Mouse (Mus musculus) embryonic facial prominence, embryonic 13.5 days (tissue): ENCODE results near the gene Nrxn2. TPM values are rescaled to one million over a fixed set of nuclear protein-coding genes. Genes with fewer than 3 reads are reported as not detected.
A peak's percentile ranks its signal among the peaks of the same experiment; 100 is the strongest.

ENCODE experiments used
- ATAC-seq: fragments of 200-750 bp; cut with Nextera tagmentation; 2 replicates; pipeline ENCODE4 v1.8.0; 2017; ENCODE audit warnings: low read depth; ENCODE audit not compliant: insufficient number of reproducible peaks, insufficient read depth, low FRiP score, low TSS enrichment
- H3K27ac ChIP-seq: fragments of 300-500 bp; sonication (generic); 2 replicates; pipeline ENCODE4 v1.5.1; 2015; ENCODE audit warnings: moderate library complexity, mild to moderate bottlenecking, inconsistent platforms
- H3K27me3 ChIP-seq: fragments of 300-500 bp; sonication (generic); 2 replicates; pipeline ENCODE4 v1.6.1; 2015; ENCODE audit warnings: mild to moderate bottlenecking, inconsistent platforms
- H3K36me3 ChIP-seq: fragments of 300-500 bp; sonication (generic); 2 replicates; pipeline ENCODE4 v1.6.1; 2015; ENCODE audit warnings: mild to moderate bottlenecking, inconsistent platforms
- H3K4me1 ChIP-seq: fragments of 300-500 bp; sonication (generic); 2 replicates; pipeline ENCODE4 v1.6.1; 2015; ENCODE audit warnings: inconsistent platforms
- H3K4me2 ChIP-seq: fragments of 300-500 bp; sonication (generic); 2 replicates; pipeline ENCODE4 v1.6.1; 2015; ENCODE audit warnings: moderate library complexity, mild to moderate bottlenecking, inconsistent platforms
- H3K4me3 ChIP-seq: fragments of 300-500 bp; sonication (generic); 2 replicates; pipeline ENCODE4 v1.5.1; 2015; ENCODE audit warnings: mild to moderate bottlenecking, inconsistent platforms
- H3K9ac ChIP-seq: fragments of 300-500 bp; sonication (generic); 2 replicates; pipeline ENCODE4 v1.6.1; 2015; ENCODE audit warnings: mild to moderate bottlenecking, inconsistent platforms
- H3K9me3 ChIP-seq: fragments of 300-500 bp; sonication (generic); 2 replicates; pipeline ENCODE4 v1.6.1; 2016; ENCODE audit warnings: inconsistent platforms
- WGBS: fragments of 180-500 bp; shearing (Covaris S2); methylation state at CpG from one replicate; pipeline ENCODE4 v1.1.7; 2015; ENCODE audit warnings: mixed read lengths; 5-methylcytosine and 5-hydroxymethylcytosine counted together
- polyA plus RNA-seq: library from polyadenylated mRNA; unstranded; fragments of >200 nt; fragmentation: Nextera tagmentation; extraction: Ambion mirVana; gene quantifications from 2 replicates; pipeline ENCODE4 v1.2.1, GENCODE M21; 2015

The Nrxn2 gene
- polyA plus RNA-seq, 1 experiment from 2014 or later: 2.0 TPM

- ATAC-seq: no peak
- no peak overlapping the region for H3K4me3 ChIP-seq
- no peaks in the 10 kb centered on the region for H3K36me3 ChIP-seq
- H3K27me3 ChIP-seq: peaks cover 98% of the 10 kb centered on the region
- H3K9me3 ChIP-seq: no peaks in the 10 kb centered on the region
- no peak overlapping the region for H3K9ac ChIP-seq
- WGBS: 53% methylated on average over 6 of the region's 6 CpGs
- no peak overlapping the region for H3K27ac ChIP-seq
- H3K4me1 ChIP-seq: peaks cover 35% of the 10 kb centered on the region
- H3K4me2 ChIP-seq: peak overlapping the region; percentile 3; the same call in 1 of the 2 replicates
Observed at GRCm38 (mm10) chr19:6499860-6500635, 81.5 kb downstream of the Nrxn2 start.

GRCm38 (mm10) chr19:6500636-6501025 is 82.1 kb downstream of the Nrxn2 start:
- no peak overlapping the region for H3K9ac ChIP-seq
- H3K9me3 ChIP-seq: no peaks in the 10 kb centered on the region
- WGBS: 35% methylated on average over 2 of the region's 2 CpGs
- no peaks in the 10 kb centered on the region for H3K36me3 ChIP-seq
- H3K4me1 ChIP-seq: peaks cover 35% of the 10 kb centered on the region
- no peak for ATAC-seq
- H3K4me3 ChIP-seq: no peak overlapping the region
- H3K4me2 ChIP-seq: no peak overlapping the region
- no peak overlapping the region for H3K27ac ChIP-seq
- peaks cover 98% of the 10 kb centered on the region for H3K27me3 ChIP-seq

- no peaks in the 10 kb centered on the region for H3K36me3 ChIP-seq
- ATAC-seq: 0 out of 2 replicates have a peak, but pooled peaks have one; percentile 18
- H3K27me3 ChIP-seq: peaks cover 99% of the 10 kb centered on the region
- peaks cover 35% of the 10 kb centered on the region for H3K4me1 ChIP-seq
- peak overlapping the region; percentile 37 for H3K4me3 ChIP-seq
- no peak overlapping the region for H3K9ac ChIP-seq
- under 1% methylated on average over 25 of the region's 25 CpGs for WGBS
- H3K9me3 ChIP-seq: no peaks in the 10 kb centered on the region
- peak overlapping the region; percentile 73 for H3K4me2 ChIP-seq
- no peak overlapping the region for H3K27ac ChIP-seq
Observed at GRCm38 (mm10) chr19:6502035-6502541, 83.6 kb downstream of the Nrxn2 start.

GRCm38 (mm10) chr19:6502543-6503319 is 84.2 kb downstream of the Nrxn2 start:
- H3K4me2 ChIP-seq: peak overlapping the region; percentile 73
- H3K9me3 ChIP-seq: no peaks in the 10 kb centered on the region
- peak overlapping the region; percentile 37 for H3K4me3 ChIP-seq
- 4% methylated on average over 20 of the region's 20 CpGs for WGBS
- H3K4me1 ChIP-seq: peaks cover 33% of the 10 kb centered on the region
- no peaks in the 10 kb centered on the region for H3K36me3 ChIP-seq
- no peak overlapping the region for H3K27ac ChIP-seq
- H3K9ac ChIP-seq: no peak overlapping the region
- peaks cover 99% of the 10 kb centered on the region for H3K27me3 ChIP-seq
- no peak for ATAC-seq

- H3K9ac ChIP-seq: no peak overlapping the region
- no peak overlapping the region for H3K4me2 ChIP-seq
- no peaks in the 10 kb centered on the region for H3K9me3 ChIP-seq
- no peak for ATAC-seq
- 44% methylated on average over 12 of the region's 16 CpGs for WGBS
- no peak overlapping the region for H3K4me3 ChIP-seq
- H3K36me3 ChIP-seq: no peaks in the 10 kb centered on the region
- peaks cover 91% of the 10 kb centered on the region for H3K27me3 ChIP-seq
- H3K4me1 ChIP-seq: peaks cover 23% of the 10 kb centered on the region
- no peak overlapping the region for H3K27ac ChIP-seq
Observed at GRCm38 (mm10) chr19:6503926-6504655, 85.6 kb downstream of the Nrxn2 start.

- H3K9me3 ChIP-seq: no peaks in the 10 kb centered on the region
- H3K4me1 ChIP-seq: peaks cover 23% of the 10 kb centered on the region
- no peak overlapping the region for H3K9ac ChIP-seq
- H3K27me3 ChIP-seq: peaks cover 86% of the 10 kb centered on the region
- WGBS: 91% methylated on average over 12 of the region's 12 CpGs
- no peak overlapping the region for H3K4me3 ChIP-seq
- H3K4me2 ChIP-seq: no peak overlapping the region
- no peak overlapping the region for H3K27ac ChIP-seq
- no peak for ATAC-seq
- H3K36me3 ChIP-seq: no peaks in the 10 kb centered on the region
Observed at GRCm38 (mm10) chr19:6504656-6505045, 86.1 kb downstream of the Nrxn2 start.

- Histone ChIP-seq H3K4me3 (no peak overlapping the region), H3K9me3 (no peaks in the 10 kb centered on the region), H3K9ac (no peak overlapping the region), H3K27me3 (peaks cover 80% of the 10 kb centered on the region), H3K27ac (no peak overlapping the region), H3K4me1 (peaks cover 13% of the 10 kb centered on the region), H3K36me3 (no peaks in the 10 kb centered on the region), H3K4me2 (no peak overlapping the region)
- no peak for ATAC-seq
- 48% methylated on average over 10 of the region's 10 CpGs for WGBS
Observed at GRCm38 (mm10) chr19:6507393-6507792, 88.9 kb downstream of the Nrxn2 start.

GRCm38 (mm10) chr19:6509881-6510280 is 91.3 kb downstream of the Nrxn2 start:
- H3K4me2 ChIP-seq: no peak overlapping the region
- no peak for ATAC-seq
- 0 out of 2 replicates have a peak, but pooled peaks cover 7% of the 10 kb centered on the region for H3K4me1 ChIP-seq
- H3K9me3 ChIP-seq: no peaks in the 10 kb centered on the region
- WGBS: 67% methylated on average over 10 of the region's 10 CpGs
- no peaks in the 10 kb centered on the region for H3K36me3 ChIP-seq
- no peak overlapping the region for H3K27ac ChIP-seq
- H3K9ac ChIP-seq: no peak overlapping the region
- no peak overlapping the region for H3K4me3 ChIP-seq
- peaks cover 81% of the 10 kb centered on the region for H3K27me3 ChIP-seq

- H3K9ac ChIP-seq: no peak overlapping the region
- ATAC-seq: no peak
- peaks cover 74% of the 10 kb centered on the region for H3K27me3 ChIP-seq
- no peaks in the 10 kb centered on the region for H3K9me3 ChIP-seq
- no peak overlapping the region for H3K4me3 ChIP-seq
- no peaks in the 10 kb centered on the region for H3K36me3 ChIP-seq
- WGBS: 77% methylated on average over 2 of the region's 2 CpGs
- no peak overlapping the region for H3K27ac ChIP-seq
- H3K4me2 ChIP-seq: no peak overlapping the region
- H3K4me1 ChIP-seq: 0 out of 2 replicates have a peak, but pooled peaks cover 7% of the 10 kb centered on the region
Observed at GRCm38 (mm10) chr19:6510546-6510945, 92.0 kb downstream of the Nrxn2 start.

GRCm38 (mm10) chr19:6513389-6514139 is 95.0 kb downstream of the Nrxn2 start:
- ATAC-seq: no peak
- H3K27me3 ChIP-seq: peaks cover 46% of the 10 kb centered on the region
- no peak overlapping the region for H3K27ac ChIP-seq
- H3K36me3 ChIP-seq: no peaks in the 10 kb centered on the region
- WGBS: 7% methylated on average over 15 of the region's 15 CpGs
- no peak overlapping the region for H3K4me2 ChIP-seq
- H3K9ac ChIP-seq: no peak overlapping the region
- H3K4me3 ChIP-seq: no peak overlapping the region
- peaks cover 14% of the 10 kb centered on the region for H3K4me1 ChIP-seq
- no peaks in the 10 kb centered on the region for H3K9me3 ChIP-seq

- Histone ChIP-seq H3K9ac (no peak overlapping the region), H3K27me3 (peaks cover 46% of the 10 kb centered on the region), H3K4me3 (no peak overlapping the region), H3K36me3 (no peaks in the 10 kb centered on the region), H3K4me1 (peaks cover 24% of the 10 kb centered on the region), H3K27ac (no peak overlapping the region), H3K4me2 (no peak overlapping the region), H3K9me3 (no peaks in the 10 kb centered on the region)
- no peak for ATAC-seq
- WGBS: 69% methylated on average over 6 of the region's 6 CpGs
Observed at GRCm38 (mm10) chr19:6514940-6515339, 96.4 kb downstream of the Nrxn2 start.
